Mouse (Mus musculus) cerebellum, adult 2 months (tissue): ENCODE data around the gene Zp2.

Experiments
- CTCF ChIP-seq: fragments of 200-500 bp; IDR thresholded peaks from 2 replicates; pipeline ENCODE4 v1.5.1; 2011; ENCODE audit warnings: low read depth, mild to moderate bottlenecking, control low read depth, low read length, moderate library complexity, borderline replicate concordance; ENCODE audit not compliant: insufficient read depth
- POLR2A ChIP-seq: fragments of 200-500 bp; IDR thresholded peaks from 2 replicates; pipeline ENCODE4 v1.6.1; 2011; ENCODE audit warnings: low read length, control low read depth, borderline replicate concordance; ENCODE audit not compliant: insufficient read depth

DNA sequence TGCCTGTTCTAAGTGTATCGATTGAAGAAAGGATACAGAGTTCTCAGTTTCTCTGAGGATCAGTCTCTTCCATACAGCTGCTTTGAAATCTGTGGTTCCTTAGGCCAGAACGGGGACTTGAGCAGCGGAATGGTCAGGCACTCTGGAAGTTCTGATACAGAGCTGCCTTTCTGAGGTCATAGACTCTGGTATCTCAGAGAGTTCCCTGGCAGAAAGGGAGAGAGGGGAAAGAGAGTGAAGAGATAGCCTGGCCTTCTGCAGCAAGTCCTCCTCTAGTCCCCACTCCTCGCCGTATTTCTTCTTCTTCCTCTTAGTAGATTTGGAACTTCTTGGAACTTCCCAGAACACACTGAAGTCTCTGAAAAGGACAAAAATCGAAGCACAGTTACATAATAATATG, 49.9 kb downstream of the Zp2 start, which contains the start of gene Dnah3:
- TF ChIP-seq CTCF (no peak), POLR2A (no peak)
